Mouse (Mus musculus): ENCODE data around the gene Osgep.
"Not testable (repeated sequence)": the region's sequence is repeated elsewhere in the genome, so short reads cannot be mapped to it uniquely, and the experiment has no call there.

Gene Osgep

GRCm38 (mm10) chr14:50876236-50876950 is 48.3 kb downstream of the Osgep start:
- DNase-seq (ENCODE audit: low read depth, low spot score) = no peak

- DNase-seq (ENCODE audit: low read depth, low spot score) = no peak
Measured at GRCm38 (mm10) chr14:50875591-50876230, 49.0 kb downstream of the Osgep start.

GRCm38 (mm10) chr14:50875175-50875574 is 49.5 kb downstream of the Osgep start:
- no peak for DNase-seq (ENCODE audit: low read depth, low spot score)

- peak; percentile 41 for DNase-seq (ENCODE audit: low read depth, low spot score)
Measured at GRCm38 (mm10) chr14:50871284-50871683, 53.4 kb downstream of the Osgep start.

GRCm38 (mm10) chr14:50870805-50871143 is 53.9 kb downstream of the Osgep start:
- no peak for DNase-seq (ENCODE audit: low read depth, low spot score)

- DNase-seq (ENCODE audit: low read depth, low spot score) = peak; percentile 86
Measured at GRCm38 (mm10) chr14:50869889-50870804, 54.5 kb downstream of the Osgep start, which contains the start of gene Tep1. Tep1 (minus strand) TSS chr14:50870560.

GRCm38 (mm10) chr14:50868656-50869055 is 56.0 kb downstream of the Osgep start:
- no peak for DNase-seq (ENCODE audit: low read depth, low spot score)

GRCm38 (mm10) chr14:50868211-50868610 is 56.5 kb downstream of the Osgep start:
- no peak for DNase-seq (ENCODE audit: low read depth, low spot score)

- DNase-seq (ENCODE audit: low read depth, low spot score) = no peak
Measured at GRCm38 (mm10) chr14:50866966-50867365, 57.7 kb downstream of the Osgep start.

GRCm38 (mm10) chr14:50865005-50865404 is 59.7 kb downstream of the Osgep start:
- DNase-seq (ENCODE audit: low read depth, low spot score) = not testable (repeated sequence)

- no peak for DNase-seq (ENCODE audit: low read depth, low spot score)
Measured at GRCm38 (mm10) chr14:50862641-50863040, 62.1 kb downstream of the Osgep start.
